Mouse (Mus musculus): ENCODE data around the gene Mcub.

Mcub gene

GRCm38 (mm10) chr3:129898886-129899285 lies 71.1 kb downstream of the Mcub start:
- intact Hi-C loops (cut with DNase I) = no loop called here

- intact Hi-C loops (cut with DNase I) = no loop called here
Observed at GRCm38 (mm10) chr3:129896591-129896990, 73.4 kb downstream of the Mcub start.

GRCm38 (mm10) chr3:129893143-129893542 lies 76.9 kb downstream of the Mcub start:
- intact Hi-C loops (cut with DNase I) = no loop called here

GRCm38 (mm10) chr3:129892003-129892402 lies 78.0 kb downstream of the Mcub start:
- intact Hi-C loops (cut with DNase I) = no loop called here

GRCm38 (mm10) chr3:129887779-129888517 lies 82.1 kb downstream of the Mcub start:
- intact Hi-C loops (cut with DNase I) = no loop called here

GRCm38 (mm10) chr3:129886430-129886829 lies 83.6 kb downstream of the Mcub start:
- intact Hi-C loops (cut with DNase I) = no loop called here

- intact Hi-C loops (cut with DNase I) = no loop called here
Observed at GRCm38 (mm10) chr3:129885577-129885976, 84.4 kb downstream of the Mcub start.

- intact Hi-C loops (cut with DNase I) = no loop called here
Observed at GRCm38 (mm10) chr3:129880925-129881593, 88.9 kb downstream of the Mcub start.

- intact Hi-C loops (cut with DNase I) = loop anchor here (1.0 to 5.0 kb wide), 2 partner anchors 21 to 53 kb away; partner anchors contain the start of gene Casp6
Observed at GRCm38 (mm10) chr3:129879913-129880312, 90.1 kb downstream of the Mcub start.

- intact Hi-C loops (cut with DNase I) = loop anchor here (1.0 to 5.0 kb wide), 2 partner anchors 22 to 52 kb away; partner anchors contain the start of gene Casp6
Observed at GRCm38 (mm10) chr3:129879131-129879757, 90.8 kb downstream of the Mcub start.

- intact Hi-C loops (cut with DNase I) = loop anchor here (1.0 to 5.0 kb wide), 2 partner anchors 23 to 51 kb away; partner anchors contain the start of gene Casp6
Observed at GRCm38 (mm10) chr3:129878405-129879021, 91.5 kb downstream of the Mcub start, which contains the start of gene Pla2g12a. TSS of gene Pla2g12a (plus strand) at chr3:129878606.

GRCm38 (mm10) chr3:129877327-129877726 lies 92.7 kb downstream of the Mcub start:
- intact Hi-C loops (cut with DNase I) = loop anchor here (5.0 kb wide), 1 partner anchor 50 kb away; no protein-coding TSS in a partner anchor

Data from adrenal gland (tissue).